Mouse (Mus musculus): ENCODE measurements at regions not wholly inside any gene's neighbourhood (a gene's known extent, or its start where the extent isn't known, plus 50 kb on each side); places are given as distances from the start of the nearest gene placed in this dataset.
"Not testable (repeated sequence)": the region's sequence is repeated elsewhere in the genome, so short reads cannot be mapped to it uniquely, and the experiment has no call there.

GRCm38 (mm10) chr3:60804711-60805293 is 197.8 kb upstream of the P2ry1 start:
- DNase-seq: no peak

DNA sequence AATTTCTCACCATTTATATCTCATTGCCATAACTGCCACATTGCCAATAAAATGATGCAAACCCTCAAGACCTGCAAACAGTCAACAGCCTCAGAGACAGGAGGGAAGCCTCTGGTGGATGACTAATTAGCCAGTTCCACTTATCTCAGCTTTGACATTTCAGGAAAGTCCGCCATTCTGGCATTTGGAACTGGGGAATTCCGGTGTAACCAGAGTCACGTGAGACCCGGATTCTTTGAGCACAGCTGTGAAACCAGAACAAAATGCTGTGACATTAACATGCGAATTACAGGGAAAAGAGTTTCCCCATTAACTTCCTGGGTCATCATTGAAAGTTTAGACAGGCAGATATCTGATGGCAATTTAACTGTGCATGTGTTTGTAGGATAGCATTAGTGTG is 190.7 kb upstream of the P2ry1 start:
- DNase-seq: no peak

DNA sequence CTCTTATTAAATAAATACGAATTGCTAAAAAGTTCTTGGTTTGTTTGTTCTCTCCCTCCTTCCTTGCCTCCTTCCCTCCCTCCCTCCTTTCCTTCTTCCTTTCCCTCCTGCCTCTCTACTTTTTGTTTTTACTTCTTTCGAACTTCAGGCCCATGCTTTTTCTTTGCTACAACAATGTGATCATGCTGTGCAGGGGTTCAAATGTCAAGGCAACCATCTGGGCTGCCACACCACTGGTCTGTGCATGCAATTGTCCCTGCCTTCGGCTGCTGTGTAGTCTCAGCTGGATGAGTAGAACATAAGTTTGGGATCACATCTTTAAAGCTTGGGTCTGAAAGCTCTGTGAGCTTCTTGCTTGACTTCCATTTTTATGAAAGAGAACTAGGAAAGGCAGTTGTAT is 189.1 kb upstream of the P2ry1 start:
- no peak for DNase-seq

GRCm38 (mm10) chr3:60819684-60820281 is 182.8 kb upstream of the P2ry1 start:
- DNase-seq: no peak

DNA sequence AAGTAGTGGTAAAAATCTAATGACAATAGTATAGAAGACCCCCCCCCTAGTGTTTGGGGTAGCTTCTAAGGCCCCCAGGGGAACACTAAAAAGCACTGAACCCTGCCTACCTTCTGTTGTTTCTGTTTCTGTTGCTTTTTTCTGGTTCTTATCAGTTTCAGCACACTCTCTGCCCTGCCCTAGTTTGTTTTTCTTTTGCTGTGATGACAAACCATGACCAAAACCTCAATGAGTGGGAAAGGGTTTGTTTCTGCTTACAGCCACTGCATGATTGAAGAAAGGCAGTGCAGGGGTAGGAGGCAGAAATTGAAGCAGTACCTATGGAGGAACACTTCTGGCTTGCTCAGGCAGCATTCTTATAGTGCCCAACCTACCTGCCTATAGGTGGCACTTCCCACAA is 181.1 kb upstream of the P2ry1 start:
- no peak for DNase-seq

GRCm38 (mm10) chr3:60826759-60827158 is 175.8 kb upstream of the P2ry1 start:
- no peak for DNase-seq

DNA sequence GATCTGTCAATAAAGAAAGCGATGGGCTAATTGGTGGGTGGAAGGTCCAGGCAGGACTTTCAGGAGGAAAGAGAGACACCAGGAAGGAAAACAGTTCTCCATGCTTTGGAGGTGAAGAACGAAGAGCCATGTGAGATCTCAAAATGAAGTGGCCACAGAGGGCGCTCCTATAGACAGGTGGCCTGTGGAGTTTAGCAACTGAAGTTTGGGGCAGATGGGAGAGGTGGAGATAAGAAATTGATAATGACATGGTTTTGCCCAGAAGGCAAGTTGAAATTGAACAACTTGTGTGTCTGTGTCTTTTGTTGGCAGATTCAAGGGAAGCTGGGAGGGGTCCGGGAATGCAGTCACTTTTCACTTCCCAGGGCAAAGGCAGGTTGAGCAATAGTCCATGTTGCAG is 170.2 kb upstream of the P2ry1 start:
- no peak for DNase-seq

GRCm38 (mm10) chr3:60841895-60842294 is 160.7 kb upstream of the P2ry1 start:
- DNase-seq: no peak

DNA sequence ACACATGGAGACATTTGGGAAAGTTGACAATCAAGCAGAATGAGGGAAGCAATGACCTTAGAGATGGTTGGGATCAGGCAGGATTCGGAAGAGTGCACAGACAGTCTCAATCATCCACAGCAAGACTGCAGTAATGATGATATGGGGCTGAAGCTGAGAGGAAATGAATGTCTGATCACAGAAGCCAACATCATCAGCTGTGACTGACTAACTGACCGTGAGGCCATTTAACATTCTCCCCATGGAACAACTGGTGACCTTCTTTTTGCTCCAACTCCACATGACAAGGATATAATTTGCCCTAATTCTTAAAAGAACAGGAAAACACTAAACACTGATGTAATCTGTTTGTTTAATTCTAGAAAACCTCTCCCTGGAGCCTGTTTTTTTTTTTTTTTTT is 157.3 kb upstream of the P2ry1 start:
- DNase-seq: no peak

- DNase-seq: no peak
Measured at GRCm38 (mm10) chr3:60848437-60848836, 154.2 kb upstream of the P2ry1 start.

GRCm38 (mm10) chr3:60853773-60854172 is 148.8 kb upstream of the P2ry1 start:
- no peak for DNase-seq

DNA sequence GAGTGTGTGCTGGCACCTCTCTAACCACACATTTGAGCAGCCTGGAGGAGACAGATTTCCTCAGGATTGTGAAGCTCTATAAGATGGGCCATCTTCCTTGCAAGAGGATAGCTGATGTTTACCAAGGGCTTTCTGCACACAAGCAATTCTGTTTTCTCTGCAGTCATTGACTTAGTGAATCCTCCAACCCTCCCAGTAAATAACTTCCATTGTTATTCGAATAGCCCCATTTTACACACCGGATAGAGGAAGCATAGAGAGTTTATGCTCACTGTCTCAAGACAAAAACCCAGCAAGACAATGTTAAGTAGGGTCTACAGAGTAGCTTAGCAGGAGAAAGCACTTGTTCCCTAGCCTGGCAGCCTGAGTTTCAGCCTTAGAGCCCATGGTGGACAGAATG is 146.9 kb upstream of the P2ry1 start:
- no peak for DNase-seq

GRCm38 (mm10) chr3:60858474-60859118 is 144.0 kb upstream of the P2ry1 start:
- no peak for DNase-seq

GRCm38 (mm10) chr3:60859119-60859515 is 143.5 kb upstream of the P2ry1 start:
- no peak for DNase-seq

- DNase-seq: not testable (repeated sequence)
Measured at GRCm38 (mm10) chr3:60876858-60877257, 125.7 kb upstream of the P2ry1 start.

DNA sequence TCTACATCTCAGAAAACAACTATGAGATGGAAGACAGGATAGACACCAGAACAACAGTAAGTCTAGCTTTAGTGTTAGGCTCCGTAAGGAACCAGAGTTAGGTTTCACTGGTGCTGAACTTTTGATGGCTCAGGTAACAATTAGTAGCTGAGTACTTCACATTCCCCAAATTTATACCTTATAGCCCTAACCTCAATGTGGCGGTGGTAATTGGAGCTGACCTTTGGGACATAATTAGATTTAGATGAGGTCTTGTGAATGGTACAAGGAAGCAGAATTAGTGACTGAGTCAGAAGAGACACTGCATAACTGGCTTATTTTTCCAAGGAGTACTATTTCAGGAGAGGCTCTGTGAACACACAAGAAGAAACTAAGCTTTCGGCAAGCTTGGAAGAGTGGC is 123.7 kb upstream of the P2ry1 start:
- no peak for DNase-seq

DNA sequence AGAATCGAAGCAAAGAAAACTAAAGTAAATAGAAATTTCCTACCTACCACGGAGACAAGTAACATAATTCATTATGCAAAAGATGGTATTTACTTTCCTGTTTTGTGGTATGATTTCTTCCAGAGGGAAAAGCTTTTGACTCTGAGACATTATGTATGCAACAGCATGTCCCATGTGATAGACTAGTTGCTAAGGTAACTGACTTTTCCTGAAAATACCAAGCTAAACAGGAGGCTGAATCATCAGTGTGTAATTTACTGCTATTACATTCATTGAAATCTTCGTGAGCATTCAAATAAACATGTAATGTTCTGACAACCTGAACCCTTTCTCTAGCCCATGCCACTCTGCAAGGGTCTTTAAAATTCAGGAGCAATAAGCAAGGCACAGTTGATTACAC is 118.6 kb upstream of the P2ry1 start:
- no peak for DNase-seq

DNA sequence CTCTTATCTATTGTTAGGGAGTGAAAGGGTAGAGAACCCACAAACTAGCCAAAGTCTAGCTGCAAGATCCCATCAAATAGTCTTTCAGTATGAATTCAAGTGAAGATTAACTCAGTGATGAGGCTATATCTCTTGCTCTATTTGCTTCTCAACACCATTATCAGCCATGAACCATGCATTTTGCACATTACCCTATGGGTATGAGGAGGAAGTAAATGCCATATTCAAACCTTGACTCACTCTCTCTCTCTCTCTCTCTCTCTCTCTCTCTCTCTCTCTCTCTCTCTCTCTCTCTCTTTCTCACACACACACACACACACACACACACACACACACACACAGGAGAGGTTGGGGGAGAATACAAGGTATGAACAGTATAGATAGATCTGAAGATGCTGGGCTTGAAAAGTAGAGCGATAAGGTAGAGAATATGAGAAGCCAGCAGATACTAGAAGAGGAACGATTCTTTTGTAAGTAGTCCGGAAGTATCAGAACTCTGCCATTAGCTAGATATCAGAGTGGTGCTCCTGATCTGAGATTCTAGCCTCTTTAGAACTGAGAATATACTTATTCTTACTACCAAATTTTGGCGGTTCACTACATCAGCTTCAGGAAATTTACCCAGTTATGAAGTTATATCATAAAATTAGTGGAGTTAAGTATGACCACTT is 113.3 kb upstream of the P2ry1 start:
- DNase-seq: no peak

DNA sequence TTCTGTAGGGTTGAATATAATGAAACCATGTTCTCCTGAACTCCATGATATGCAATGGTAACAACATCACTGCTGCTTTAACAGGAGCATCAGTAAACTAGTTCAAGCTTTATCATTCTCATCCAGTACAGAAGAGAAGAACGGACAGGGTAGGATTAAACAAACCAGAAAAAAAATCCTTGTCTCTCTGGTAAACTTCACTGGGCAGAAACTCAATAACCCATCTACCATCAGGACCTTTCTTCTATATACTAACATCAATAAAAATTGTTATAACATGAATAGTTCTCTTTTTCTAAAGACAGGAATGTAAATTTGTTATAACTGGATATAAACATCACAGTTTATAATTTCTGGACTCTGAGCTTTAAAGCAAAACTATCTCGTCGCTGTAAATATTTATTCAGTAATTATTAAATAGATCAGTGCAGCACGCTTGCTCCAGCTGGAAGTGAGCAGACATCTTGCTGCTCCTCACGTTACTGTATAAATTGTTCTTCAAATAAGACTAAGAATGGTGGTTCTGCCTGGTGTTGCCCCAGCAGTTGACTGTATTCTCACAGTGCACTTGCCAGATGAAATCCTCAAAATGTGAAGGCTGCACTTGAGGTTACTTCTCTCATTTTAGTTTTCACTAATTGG is 104.8 kb upstream of the P2ry1 start:
- DNase-seq: no peak

- no peak for DNase-seq
Measured at GRCm38 (mm10) chr3:60898720-60899119, 103.9 kb upstream of the P2ry1 start.

DNA sequence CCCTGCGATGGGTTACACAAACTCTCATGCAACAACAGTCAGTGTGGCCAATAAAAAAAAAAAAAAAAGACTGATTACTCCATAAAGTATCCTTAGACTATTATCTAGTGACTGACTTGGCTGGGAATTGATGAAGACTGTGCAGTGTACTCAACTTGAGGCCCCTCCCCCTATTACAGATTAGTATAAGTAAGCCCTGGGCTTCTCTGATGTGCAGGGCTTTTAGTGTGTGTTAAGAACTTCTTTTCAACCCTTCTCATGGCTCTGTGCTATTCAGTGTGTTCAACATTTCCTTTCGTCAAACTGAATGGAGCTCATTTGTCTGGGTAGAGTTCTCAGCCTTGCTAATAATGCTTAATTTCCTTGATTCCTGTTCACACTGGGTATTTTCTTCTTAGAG is 101.0 kb upstream of the P2ry1 start:
- DNase-seq: no peak

GRCm38 (mm10) chr3:60916411-60916810 is 86.2 kb upstream of the P2ry1 start:
- no peak for DNase-seq

DNA sequence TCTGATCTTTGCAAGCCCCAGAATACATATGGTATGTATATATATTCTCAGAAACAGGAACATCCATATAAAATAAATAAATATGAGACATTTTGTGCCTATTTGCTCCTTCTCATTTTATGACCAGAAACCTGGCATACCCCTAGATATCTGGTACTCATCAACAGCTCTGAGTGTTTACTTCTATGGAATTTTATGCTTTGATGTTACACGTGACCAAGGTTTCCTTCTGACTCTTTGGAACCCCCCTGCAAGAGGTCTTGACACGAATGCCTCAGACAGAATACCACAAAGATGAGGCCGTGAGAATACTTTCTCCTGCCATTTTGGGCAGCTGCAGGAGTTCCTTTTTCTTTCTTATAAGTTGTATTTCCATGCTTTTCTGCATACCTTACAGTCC is 85.3 kb upstream of the P2ry1 start:
- no peak for DNase-seq

All from kidney, postnatal 14 days (tissue).